Comparison of ENCODE assay signal across 8 mouse cellular contexts in the genomic region with DNA sequence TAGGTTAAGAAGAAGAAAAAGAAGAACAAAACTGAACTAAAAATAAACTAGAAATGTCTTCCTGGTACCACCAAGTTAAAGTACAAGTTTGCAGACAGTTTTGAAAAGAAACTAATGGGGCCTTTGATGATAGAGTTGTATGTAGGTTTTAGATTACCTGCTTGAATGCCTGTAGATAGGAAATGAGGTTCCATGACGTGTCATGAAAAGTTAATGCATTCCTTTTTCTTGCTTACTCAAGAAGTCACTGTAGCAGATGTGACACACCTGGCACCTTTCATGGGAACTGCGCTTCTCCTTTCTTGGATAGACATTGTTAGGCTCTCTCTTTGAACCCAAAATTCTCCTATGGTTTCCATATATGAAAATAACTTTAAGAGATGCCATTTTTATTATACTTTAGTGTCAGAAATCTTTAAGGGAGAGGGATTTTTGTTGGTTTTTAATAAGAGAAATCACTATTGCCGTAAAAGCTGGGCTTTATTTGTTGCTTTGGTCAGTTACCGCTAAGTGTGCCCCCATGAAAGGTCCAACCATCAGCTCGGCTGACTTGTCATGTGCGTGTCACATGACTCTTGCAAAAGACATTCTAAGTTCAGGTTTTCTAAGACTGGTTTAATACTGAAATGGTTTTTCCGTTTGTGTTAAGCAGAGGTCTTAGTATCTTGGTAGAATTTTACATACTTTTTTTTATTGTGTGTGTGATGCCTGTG. TPM values are rescaled to one million over a fixed set of nuclear protein-coding genes. Genes with fewer than 3 reads are reported as not detected.
DNase-seq lines count a peak whose midpoint lies in the region; ATAC-seq and TF ChIP-seq lines count a peak whose summit lies in the region.

No protein-coding gene starts in this region.

- H3K4me2 ChIP-seq in forebrain, embryonic 16.5 days (ENCODE audit: low read length), result peak overlapping the region; percentile 76
- H3K4me2 ChIP-seq in myocyte (ENCODE audit: low read depth), result peak overlapping the region; percentile 97

- TF ChIP-seq POLR2A in ES-Bruce4 (IDR thresholded peaks at IDR 0.05; ENCODE audit: insufficient read depth, low read length), result no peak
- no peak for TF ChIP-seq POLR2A in myocyte (IDR thresholded peaks at IDR 0.05; ENCODE audit: insufficient read length, low read depth)

- WGBS in forebrain, embryonic 16.5 days, result 53% methylated on average over 7 of the region's 7 CpGs

- peaks cover 58% of the 10 kb centered on the region for H3K79me2 ChIP-seq in myocyte (ENCODE audit: control insufficient read depth, insufficient read depth)

- peak overlapping the region; percentile 99 for H3K9ac ChIP-seq in ES-Bruce4 (ENCODE audit: low read depth, poor library complexity, severe bottlenecking)
- peak overlapping the region; percentile 98 for H3K9ac ChIP-seq in forebrain, embryonic 16.5 days (replicated peaks; ENCODE audit: low read depth, low read length)

- TF ChIP-seq EP300 in ES-Bruce4 (IDR thresholded peaks at IDR 0.05; ENCODE audit: insufficient read depth, low read depth, low read length), result no peak

- peaks cover 7% of the 10 kb centered on the region for H3K4me1 ChIP-seq in ES-Bruce4 (ENCODE audit: control insufficient read depth, insufficient read depth, low read length)
- H3K4me1 ChIP-seq in forebrain, embryonic 16.5 days (replicated peaks; ENCODE audit: control insufficient read depth, insufficient read depth, low read length), result peaks cover 36% of the 10 kb centered on the region

- no peaks in the 10 kb centered on the region for H3K27me3 ChIP-seq in ES-Bruce4 (ENCODE audit: control insufficient read depth, insufficient read depth, low read length, poor library complexity, severe bottlenecking)
- no peaks in the 10 kb centered on the region for H3K27me3 ChIP-seq in forebrain, embryonic 16.5 days (replicated peaks; ENCODE audit: control insufficient read depth, insufficient read depth, low read length)
- no peaks in the 10 kb centered on the region for H3K27me3 ChIP-seq in myocyte (ENCODE audit: control insufficient read depth, insufficient read depth, insufficient read length)

- ATAC-seq in forebrain, embryonic 16.5 days, result no peak

- TF ChIP-seq CTCF in ES-Bruce4 (IDR thresholded peaks at IDR 0.05; ENCODE audit: low read depth, low read length), result no peak

- H3K36me3 ChIP-seq in ES-Bruce4 (ENCODE audit: control insufficient read depth, insufficient read depth, low read length, poor library complexity, severe bottlenecking), result peaks cover 14% of the 10 kb centered on the region
- H3K36me3 ChIP-seq in forebrain, embryonic 16.5 days (ENCODE audit: control insufficient read depth, insufficient read depth), result no peaks in the 10 kb centered on the region
- no peaks in the 10 kb centered on the region for H3K36me3 ChIP-seq in myocyte (ENCODE audit: control insufficient read depth, insufficient read depth)

- peak overlapping the region; percentile 45 for H3ac ChIP-seq in myocyte (ENCODE audit: control insufficient read depth, insufficient read length)

- H3K27ac ChIP-seq in ES-Bruce4 (ENCODE audit: insufficient read depth, low read length), result no peak overlapping the region
- no peak overlapping the region for H3K27ac ChIP-seq in forebrain, embryonic 16.5 days (ENCODE audit: low read length)

- no peaks in the 10 kb centered on the region for H3K9me3 ChIP-seq in ES-Bruce4 (replicated peaks; ENCODE audit: control insufficient read depth, insufficient read depth, low read length, poor library complexity, severe bottlenecking)
- H3K9me3 ChIP-seq in forebrain, embryonic 16.5 days (ENCODE audit: control insufficient read depth, low read length), result no peaks in the 10 kb centered on the region

- DNase-seq in 3T3-L1 (ENCODE audit: low read depth, low spot score), result peak; percentile 47
- peak; percentile 68 to 74 for DNase-seq in kidney, postnatal 36 days
- DNase-seq in frontal cortex, postnatal 14 days (ENCODE audit: low spot score in 2 of 2), result no peak
- no peak for DNase-seq in gastrocnemius, postnatal 25 days
- DNase-seq in thymus, postnatal 14 days, result no peak

- H3K4me3 ChIP-seq in ES-Bruce4 (ENCODE audit: low read depth, low read length), result peak overlapping the region; percentile 83
- peak overlapping the region; percentile 98 for H3K4me3 ChIP-seq in forebrain, embryonic 16.5 days (replicated peaks; ENCODE audit: low read length)
- peak overlapping the region; percentile 84 for H3K4me3 ChIP-seq in myocyte

TF ChIP-seq in myocyte, 11 proteins besides CTCF, POLR2A, EP300 and RAD21:
- no peak for TF ChIP-seq E2F4 (IDR thresholded peaks at IDR 0.05; ENCODE audit: insufficient read depth)
- peak; percentile 86 for TF ChIP-seq USF1 (IDR thresholded peaks at IDR 0.05; ENCODE audit: low read depth)
- TF ChIP-seq MYOG (IDR thresholded peaks at IDR 0.05; ENCODE audit: control insufficient read depth in 1 of 3, insufficient read depth in 1 of 3, insufficient read length in 2 of 3, low read depth in 2 of 3), result no peak
TF ChIP-seq in myocyte: peak in this region for 1.

RNA-seq across cellular contexts. Expression of a gene that starts 1.2 kb away (rescaled TPM):
- polyA plus RNA-seq in ES-Bruce4 (2011; ENCODE audit: insufficient read depth, insufficient read length, low read depth, missing spikeins) (396 and 407 TPM in 2 replicates), myocyte (2012; fragmentation: generic; extraction: Trizol) (107 TPM)
- polyA plus RNA-seq in forebrain, embryonic 16.5 days (2015; fragmentation: Nextera tagmentation; extraction: Ambion mirVana), result 315 and 341 TPM in 2 replicates
- 10 to 100 TPM; 85.8 to 93.1 TPM for total RNA-seq in gastrocnemius, postnatal 25 days (2021)

RNA-seq across cellular contexts. Expression of a gene that starts 46.8 kb away (rescaled TPM):
- polyA plus RNA-seq in ES-Bruce4 (2011; ENCODE audit: insufficient read depth, insufficient read length, low read depth, missing spikeins) (38.0 and 40.4 TPM in 2 replicates), myocyte (2012; fragmentation: generic; extraction: Trizol) (9.3 TPM)
- polyA plus RNA-seq in forebrain, embryonic 16.5 days (2015; fragmentation: Nextera tagmentation; extraction: Ambion mirVana), result 29.1 and 29.8 TPM in 2 replicates
- total RNA-seq in gastrocnemius, postnatal 25 days (2021), result 10 to 100 TPM; 27.7 to 29.0 TPM

Comparison
In these comparisons a context has a peak if more than half of its experiments do, and no peak if none do; other contexts are left out.
1. DNase-seq: peak in 3T3-L1 (single experiment) and kidney, postnatal 36 days (2 of 2); none in frontal cortex, postnatal 14 days (0 of 2), gastrocnemius, postnatal 25 days (single experiment) and thymus, postnatal 14 days (single experiment).
2. Peak in every context shown above with its lines, with median percentiles within 50 percentile points of each other: H3K4me3 ChIP-seq.